Mouse (Mus musculus): ENCODE results near the gene Tmem140. TPM values are rescaled to one million over a fixed set of nuclear protein-coding genes. Genes with fewer than 3 reads are reported as not detected.

Tmem140 gene
- polyA plus RNA-seq, 1 experiment from 2014 or later, result 2.7 TPM

DNA sequence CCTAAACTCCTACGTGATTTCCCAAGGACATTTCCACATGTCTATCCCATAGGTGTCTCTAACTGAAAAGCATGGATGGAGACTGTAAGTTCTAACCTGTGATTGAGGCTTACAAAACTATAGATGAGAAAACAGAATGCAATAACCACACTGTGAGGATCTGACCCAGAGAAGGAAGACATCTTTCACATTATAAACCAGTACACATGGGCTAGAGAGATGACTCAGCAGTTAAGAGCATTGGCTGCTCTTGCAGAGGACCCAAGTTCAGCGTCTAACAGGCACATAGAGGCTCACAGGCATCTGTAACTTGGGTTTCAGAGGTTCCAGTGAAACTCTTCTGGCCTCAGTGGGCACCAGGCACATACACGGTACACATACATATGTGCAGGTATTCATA lies 51.5 kb downstream of the Tmem140 start:
- ATAC-seq (ENCODE audit: low FRiP score, low read depth), result no peak
- H3K9me3 ChIP-seq, result no peaks in the 10 kb centered on the region
- WGBS, result 85% methylated on average over 3 of the region's 3 CpGs
- H3K4me1 ChIP-seq, result peaks cover 13% of the 10 kb centered on the region
- H3K9ac ChIP-seq, result no peak overlapping the region
- no peak overlapping the region for H3K4me2 ChIP-seq (replicated peaks)
- no peak overlapping the region for H3K4me3 ChIP-seq
- H3K36me3 ChIP-seq, result no peaks in the 10 kb centered on the region
- H3K27ac ChIP-seq, result no peak overlapping the region
- no peaks in the 10 kb centered on the region for H3K27me3 ChIP-seq

DNA sequence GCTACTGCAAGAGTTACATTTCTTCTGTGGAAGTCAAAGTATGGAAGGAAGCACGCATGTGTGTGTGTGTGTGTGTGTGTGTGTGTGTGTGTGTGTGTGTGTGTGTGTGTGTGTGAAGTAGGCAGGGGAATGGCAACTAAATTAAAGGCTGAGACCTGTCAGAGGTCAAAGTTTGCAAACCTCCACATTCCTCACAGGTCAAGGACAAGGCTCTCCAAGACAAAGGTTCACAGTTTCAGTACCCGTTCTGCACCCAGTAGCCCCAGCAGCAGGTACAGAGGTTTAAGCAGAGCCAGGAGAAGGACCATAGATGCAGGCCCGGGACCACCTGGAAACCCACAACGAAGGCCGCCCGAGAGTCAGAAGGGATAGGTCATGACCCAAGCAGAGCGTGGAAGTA lies 56.2 kb downstream of the Tmem140 start:
- WGBS, result 52% methylated on average over 7 of the region's 7 CpGs
- Histone ChIP-seq H3K36me3 (no peaks in the 10 kb centered on the region), H3K4me2 (replicated peaks) (no peak overlapping the region), H3K4me3 (no peak overlapping the region), H3K9me3 (no peaks in the 10 kb centered on the region), H3K27me3 (no peaks in the 10 kb centered on the region), H3K27ac (no peak overlapping the region), H3K9ac (no peak overlapping the region), H3K4me1 (0 out of 2 replicates have a peak, but pooled peaks cover 9% of the 10 kb centered on the region)
- no peak for ATAC-seq (ENCODE audit: low FRiP score, low read depth)

DNA sequence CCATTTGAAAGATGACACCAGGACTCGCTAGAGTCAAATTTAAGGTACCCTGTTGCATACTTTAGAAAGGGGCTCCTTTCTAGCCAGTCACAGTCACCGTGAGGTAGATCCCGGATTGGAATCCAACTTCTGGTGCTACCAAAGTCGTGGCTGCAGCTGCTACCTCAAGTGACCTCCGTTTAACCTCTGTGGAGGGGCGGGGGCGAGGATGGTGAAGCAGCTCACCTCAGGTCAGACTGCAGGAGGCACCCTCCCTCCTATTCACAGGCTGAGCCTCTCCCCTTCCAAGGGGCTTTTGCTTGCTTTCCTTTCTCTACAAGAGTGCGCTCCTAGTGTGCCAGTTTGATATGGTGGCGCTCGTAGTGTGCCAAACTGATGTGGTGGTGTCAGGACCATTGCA lies 57.0 kb downstream of the Tmem140 start, which contains the start of gene Stra8:
Gene Stra8 (plus strand): TSS at position 208 of the 400 bp plus-strand sequence.
- no peaks in the 10 kb centered on the region for H3K9me3 ChIP-seq
- 0 out of 2 replicates have a peak, but pooled peaks cover 9% of the 10 kb centered on the region for H3K4me1 ChIP-seq
- H3K27me3 ChIP-seq, result no peaks in the 10 kb centered on the region
- H3K9ac ChIP-seq, result no peak within 1 kb of the TSS
- ATAC-seq (ENCODE audit: low FRiP score, low read depth), result no peak
- no peaks in the 10 kb centered on the region for H3K36me3 ChIP-seq
- H3K27ac ChIP-seq, result no peak within 1 kb of the TSS
- H3K4me3 ChIP-seq, result no peak within 1 kb of the TSS
- WGBS, result 40% methylated on average over 10 of the region's 10 CpGs
- no peak within 1 kb of the TSS for H3K4me2 ChIP-seq (replicated peaks)

DNA sequence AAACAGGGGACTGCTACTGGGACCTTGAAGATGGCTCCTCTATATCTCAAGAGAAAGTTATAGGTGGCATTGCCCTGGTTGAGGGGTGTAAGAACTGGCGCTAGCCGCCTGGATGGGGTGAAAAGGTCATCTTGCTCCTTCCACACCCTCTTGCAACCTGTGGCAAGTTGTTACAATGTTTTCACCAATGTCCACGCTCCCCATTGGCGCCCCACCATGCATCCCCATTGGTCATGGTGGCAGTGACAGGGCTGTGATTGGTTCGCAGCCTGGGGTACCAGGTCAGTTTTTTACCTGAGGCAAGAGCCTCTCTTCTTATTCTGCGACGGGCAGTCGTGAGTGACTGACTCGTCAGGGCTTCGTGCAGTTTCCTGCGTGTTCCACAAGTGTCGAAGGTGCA lies 57.7 kb downstream of the Tmem140 start:
- H3K36me3 ChIP-seq, result no peaks in the 10 kb centered on the region
- H3K4me3 ChIP-seq, result no peak overlapping the region
- no peak overlapping the region for H3K27ac ChIP-seq
- H3K27me3 ChIP-seq, result no peaks in the 10 kb centered on the region
- H3K4me1 ChIP-seq, result peaks cover 12% of the 10 kb centered on the region; the same call in 1 of the 2 replicates
- ATAC-seq (ENCODE audit: low FRiP score, low read depth), result no peak
- H3K9ac ChIP-seq, result no peak overlapping the region
- no peak overlapping the region for H3K4me2 ChIP-seq (replicated peaks)
- H3K9me3 ChIP-seq, result no peaks in the 10 kb centered on the region
- whole genome bisulfite sequencing, result 93% methylated on average over 12 of the region's 12 CpGs

DNA sequence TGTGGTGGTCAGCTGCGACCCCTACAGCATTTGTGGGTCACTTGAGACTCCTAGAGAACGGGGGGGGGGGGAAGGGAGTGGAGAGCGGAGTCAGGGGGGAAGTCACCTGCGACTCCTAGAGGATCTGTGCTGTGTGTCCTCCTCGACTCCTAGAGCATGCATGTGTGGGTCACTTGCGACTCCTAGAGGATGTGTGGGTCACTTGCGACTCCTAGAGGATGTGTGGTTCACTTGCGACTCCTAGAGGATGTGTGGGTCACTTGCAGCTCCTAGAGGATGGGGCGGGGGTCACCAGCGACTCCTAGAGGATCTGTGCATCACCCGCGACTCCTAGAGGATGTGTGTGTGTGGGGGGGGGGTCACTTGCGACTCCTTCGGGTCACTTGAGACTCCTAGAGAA lies 59.0 kb downstream of the Tmem140 start:
- Histone ChIP-seq H3K27me3 (no peaks in the 10 kb centered on the region), H3K4me2 (replicated peaks) (no peak overlapping the region), H3K36me3 (no peaks in the 10 kb centered on the region), H3K4me3 (no peak overlapping the region), H3K9ac (no peak overlapping the region), H3K4me1 (peaks cover 10% of the 10 kb centered on the region; the same call in 1 of the 2 replicates), H3K27ac (no peak overlapping the region), H3K9me3 (no peaks in the 10 kb centered on the region)
- 60% methylated on average over 14 of the region's 14 CpGs for WGBS
- no peak for ATAC-seq (ENCODE audit: low FRiP score, low read depth)

Other genes with a start within 250 kb of the Tmem140 start
- 7.6 and 8.6 TPM in 2 replicates for gene Agbl3, start 82.7 kb upstream of the Tmem140 start, polyA plus RNA-seq (2015; fragmentation: Nextera tagmentation; extraction: Ambion mirVana)
- gene Cyren, start 14.9 kb downstream of the Tmem140 start, polyA plus RNA-seq (2015; fragmentation: Nextera tagmentation; extraction: Ambion mirVana), result 18.0 and 18.8 TPM in 2 replicates
- gene Wdr91, start 47.7 kb downstream of the Tmem140 start, polyA plus RNA-seq (2015; fragmentation: Nextera tagmentation; extraction: Ambion mirVana), result 11.3 and 11.5 TPM in 2 replicates
- not detected in 2 replicates for gene Stra8, start 57.0 kb downstream of the Tmem140 start, polyA plus RNA-seq (2015; fragmentation: Nextera tagmentation; extraction: Ambion mirVana)
- 0.39 and 0.72 TPM in 2 replicates for gene Slc23a4, start 125.3 kb downstream of the Tmem140 start, polyA plus RNA-seq (2015; fragmentation: Nextera tagmentation; extraction: Ambion mirVana)

Data from limb, embryonic 13.5 days (tissue).